Comparison of ENCODE assay signal across 17 mouse cellular contexts in the genomic region with DNA sequence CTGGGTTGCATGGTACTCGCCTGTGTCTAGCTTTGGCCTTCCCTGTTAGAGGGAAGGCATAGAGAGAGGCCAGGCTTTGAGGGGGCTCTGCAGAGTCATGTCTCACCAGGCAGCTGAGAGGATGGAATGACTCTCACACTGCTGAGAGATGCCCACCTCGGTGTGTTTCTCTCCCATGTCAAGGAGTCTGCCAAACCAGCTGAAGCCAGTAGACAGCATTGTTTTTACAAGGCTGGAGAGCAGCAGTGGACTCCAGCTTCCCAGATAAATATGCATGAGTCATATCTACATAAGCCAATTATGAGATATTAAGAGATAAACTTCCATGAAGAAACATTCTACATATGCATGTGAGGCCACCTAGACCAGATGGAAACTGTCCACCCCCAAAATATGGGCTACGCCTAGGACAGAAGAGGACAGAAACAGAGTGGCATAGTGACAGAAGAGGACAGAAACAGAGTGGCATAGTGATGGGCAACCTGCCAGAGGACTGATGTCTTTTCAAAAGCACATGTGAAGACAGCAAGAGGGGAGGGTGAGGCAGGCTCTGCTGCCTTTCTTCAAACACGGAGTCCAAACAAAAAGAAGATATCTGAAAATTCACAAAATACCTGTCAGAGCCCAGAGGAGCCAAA. TPM values are rescaled to one million over a fixed set of nuclear protein-coding genes. Genes with fewer than 3 reads are reported as not detected.
DNase-seq lines count a peak whose midpoint lies in the region; ATAC-seq and TF ChIP-seq lines count a peak whose summit lies in the region.
"Had no signal": no experiment of that assay in that cellular context is flagged by ENCODE, and none has a peak within 500 bp of the region (broad histone marks: within the 10 kb centered on the region; RNA-seq: fewer than 3 reads in every experiment).

No protein-coding gene starts in this region.

- ATAC-seq in forebrain, postnatal 0 days, result peak; percentile 12; the same call in 1 of the 2 replicates
- no peak for ATAC-seq in forebrain, embryonic 11.5 days (replicated peaks; ENCODE audit: low FRiP score)
- no peak for ATAC-seq in midbrain, embryonic 12.5 days (ENCODE audit: low FRiP score, low read depth)
- ATAC-seq in midbrain, embryonic 15.5 days (replicated peaks), result no peak; the same call in 1 of the 2 replicates
- ATAC-seq: intestine, embryonic 16.5 days; liver, postnatal 0 days had no signal

- no peak for DNase-seq in forebrain, postnatal 0 days
- DNase-seq in forebrain, embryonic 11.5 days (ENCODE audit: low spot score), result no peak
- peak; percentile 68 for DNase-seq in Muller cell, postnatal 12 days (ENCODE audit: inconsistent ontology term)
- DNase-seq in spleen, postnatal 36 days (ENCODE audit: low spot score in 2 of 2), result no peak
- DNase-seq: cerebellum, adult 18-20 months; heart, postnatal 36 days; liver; liver, postnatal 0 days; thymus, postnatal 36 days had no signal

- H3K36me3 ChIP-seq in forebrain, postnatal 0 days (ENCODE audit: insufficient read depth), result no peaks in the 10 kb centered on the region
- H3K36me3 ChIP-seq in forebrain, embryonic 11.5 days (ENCODE audit: control insufficient read depth, insufficient read depth, low read length), result no peaks in the 10 kb centered on the region
- no peaks in the 10 kb centered on the region for H3K36me3 ChIP-seq in midbrain, embryonic 12.5 days
- H3K36me3 ChIP-seq in midbrain, embryonic 15.5 days (replicated peaks), result no peaks in the 10 kb centered on the region
- H3K36me3 ChIP-seq: kidney, embryonic 15.5 days had no signal

- no peak overlapping the region for H3K4me2 ChIP-seq in forebrain, postnatal 0 days (ENCODE audit: low read depth)
- H3K4me2 ChIP-seq in forebrain, embryonic 11.5 days (ENCODE audit: low read depth, low read length, severe bottlenecking), result no peak overlapping the region
- H3K4me2 ChIP-seq in midbrain, embryonic 12.5 days (replicated peaks), result no peak overlapping the region
- no peak overlapping the region for H3K4me2 ChIP-seq in midbrain, embryonic 15.5 days
- H3K4me2 ChIP-seq: heart, embryonic 11.5 days; kidney, embryonic 15.5 days had no signal

- H3K27me3 ChIP-seq in forebrain, postnatal 0 days (ENCODE audit: insufficient read depth, low read length), result no peaks in the 10 kb centered on the region
- no peaks in the 10 kb centered on the region for H3K27me3 ChIP-seq in forebrain, embryonic 11.5 days (ENCODE audit: control insufficient read depth, insufficient read depth, low read length)
- no peaks in the 10 kb centered on the region for H3K27me3 ChIP-seq in midbrain, embryonic 12.5 days
- no peaks in the 10 kb centered on the region for H3K27me3 ChIP-seq in midbrain, embryonic 15.5 days (replicated peaks)
- H3K27me3 ChIP-seq: kidney, embryonic 15.5 days had no signal

- no peak overlapping the region for H3K4me3 ChIP-seq in forebrain, postnatal 0 days (ENCODE audit: low read depth, low read length)
- no peak overlapping the region for H3K4me3 ChIP-seq in forebrain, embryonic 11.5 days (ENCODE audit: low read depth, low read length)
- no peak overlapping the region for H3K4me3 ChIP-seq in midbrain, embryonic 12.5 days
- no peak overlapping the region for H3K4me3 ChIP-seq in midbrain, embryonic 15.5 days
- no peak overlapping the region for H3K4me3 ChIP-seq in embryonic fibroblast, embryonic 13.5 days (ENCODE audit: insufficient read depth, low read length)
- H3K4me3 ChIP-seq: kidney, embryonic 15.5 days had no signal

- H3K4me1 ChIP-seq in forebrain, postnatal 0 days (ENCODE audit: insufficient read depth), result 0 out of 2 replicates have a peak, but pooled peaks cover 2% of the 10 kb centered on the region
- peaks cover 2% of the 10 kb centered on the region; the same call in 1 of the 2 replicates for H3K4me1 ChIP-seq in forebrain, embryonic 11.5 days (replicated peaks; ENCODE audit: control insufficient read depth, insufficient read depth, low read length)
- peaks cover 15% of the 10 kb centered on the region for H3K4me1 ChIP-seq in midbrain, embryonic 12.5 days
- peaks cover 12% of the 10 kb centered on the region; the same call in 1 of the 2 replicates for H3K4me1 ChIP-seq in midbrain, embryonic 15.5 days
- peaks cover 21% of the 10 kb centered on the region for H3K4me1 ChIP-seq in embryonic fibroblast, embryonic 13.5 days (ENCODE audit: control insufficient read depth, insufficient read depth, low read length)

- no peak for TF ChIP-seq POLR2A in embryonic fibroblast, embryonic 13.5 days (IDR thresholded peaks at IDR 0.05; ENCODE audit: low read depth, low read length)

- WGBS in forebrain, postnatal 0 days, result 50% methylated on average over 4 of the region's 4 CpGs
- WGBS in forebrain, embryonic 11.5 days, result 85% methylated on average over 4 of the region's 4 CpGs
- 77% methylated on average over 4 of the region's 4 CpGs for WGBS in midbrain, embryonic 12.5 days
- WGBS in midbrain, embryonic 15.5 days, result 54% methylated on average over 4 of the region's 4 CpGs

- no peak for TF ChIP-seq CTCF in forebrain, postnatal 0 days (IDR thresholded peaks at IDR 0.05; ENCODE audit: low read depth)
- no peak for TF ChIP-seq CTCF in embryonic fibroblast, embryonic 13.5 days (IDR thresholded peaks at IDR 0.05; ENCODE audit: borderline replicate concordance, insufficient read depth, low read length)

- H3K27ac ChIP-seq in forebrain, postnatal 0 days (ENCODE audit: low read depth, low read length), result no peak overlapping the region
- H3K27ac ChIP-seq in forebrain, embryonic 11.5 days (ENCODE audit: low read depth, low read length), result no peak overlapping the region
- 0 out of 2 replicates have a peak overlapping the region, but pooled peaks have one; percentile 2 for H3K27ac ChIP-seq in midbrain, embryonic 12.5 days (replicated peaks)
- H3K27ac ChIP-seq in midbrain, embryonic 15.5 days, result no peak overlapping the region
- H3K27ac ChIP-seq in embryonic fibroblast, embryonic 13.5 days (ENCODE audit: insufficient read depth, low read length), result peak overlapping the region; percentile 16; the same call in 1 of the 2 replicates
- H3K27ac ChIP-seq: kidney, embryonic 15.5 days had no signal

- H3K9me3 ChIP-seq in forebrain, postnatal 0 days (ENCODE audit: low read length), result no peaks in the 10 kb centered on the region
- no peaks in the 10 kb centered on the region for H3K9me3 ChIP-seq in forebrain, embryonic 11.5 days (ENCODE audit: control insufficient read depth, low read length)
- no peaks in the 10 kb centered on the region for H3K9me3 ChIP-seq in midbrain, embryonic 12.5 days
- no peaks in the 10 kb centered on the region for H3K9me3 ChIP-seq in midbrain, embryonic 15.5 days
- H3K9me3 ChIP-seq: kidney, embryonic 15.5 days had no signal

- H3K9ac ChIP-seq in forebrain, postnatal 0 days, result no peak overlapping the region
- H3K9ac ChIP-seq in forebrain, embryonic 11.5 days (ENCODE audit: low read length), result no peak overlapping the region
- H3K9ac ChIP-seq in midbrain, embryonic 12.5 days (replicated peaks), result no peak overlapping the region
- no peak overlapping the region for H3K9ac ChIP-seq in midbrain, embryonic 15.5 days
- H3K9ac ChIP-seq: kidney, embryonic 15.5 days; liver, postnatal 0 days had no signal

RNA-seq across cellular contexts. Expression of a gene that starts 23.4 kb away (rescaled TPM):
- total RNA-seq in forebrain, postnatal 0 days (2014; rRNA removed), result 17.2 and 24.3 TPM in 2 replicates
- 41.2 and 47.7 TPM in 2 replicates for polyA plus RNA-seq in forebrain, postnatal 0 days (2015; fragmentation: Nextera tagmentation; extraction: Ambion mirVana)
- polyA plus RNA-seq in forebrain, embryonic 11.5 days (2014; fragmentation: Nextera tagmentation; extraction: Ambion mirVana), result 85.6 and 88.1 TPM in 2 replicates
- polyA plus RNA-seq in midbrain, embryonic 12.5 days (2016; fragmentation: Nextera tagmentation; extraction: Ambion mirVana), result 114 and 120 TPM in 2 replicates
- polyA plus RNA-seq in midbrain, embryonic 15.5 days (2015; fragmentation: Nextera tagmentation; extraction: Ambion mirVana), result 61.2 and 62.8 TPM in 2 replicates
- polyA plus RNA-seq in embryonic fibroblast, embryonic 13.5 days (2011; ENCODE audit: insufficient read length, low read depth, missing spikeins), result 9.7 and 13.4 TPM in 2 replicates

RNA-seq across cellular contexts. Expression of a gene that starts 39.7 kb away (rescaled TPM):
- total RNA-seq in forebrain, postnatal 0 days (2014; rRNA removed), result 0.92 and 2.2 TPM in 2 replicates
- 2.0 TPM in 2 replicates for polyA plus RNA-seq in forebrain, postnatal 0 days (2015; fragmentation: Nextera tagmentation; extraction: Ambion mirVana)
- polyA plus RNA-seq in forebrain, embryonic 11.5 days (2014; fragmentation: Nextera tagmentation; extraction: Ambion mirVana), result 1.0 and 1.4 TPM in 2 replicates
- 0.94 and 1.2 TPM in 2 replicates for polyA plus RNA-seq in midbrain, embryonic 12.5 days (2016; fragmentation: Nextera tagmentation; extraction: Ambion mirVana)
- polyA plus RNA-seq in midbrain, embryonic 15.5 days (2015; fragmentation: Nextera tagmentation; extraction: Ambion mirVana), result 1.3 and 2.2 TPM in 2 replicates
- polyA plus RNA-seq in embryonic fibroblast, embryonic 13.5 days (2011; ENCODE audit: insufficient read length, low read depth, missing spikeins), result 0.55 and 0.60 TPM in 2 replicates

RNA-seq across cellular contexts. Expression of a gene that starts 45.6 kb away (rescaled TPM):
- total RNA-seq in forebrain, postnatal 0 days (2014; rRNA removed), result 0.08 and 0.43 TPM in 2 replicates
- polyA plus RNA-seq in forebrain, postnatal 0 days (2015; fragmentation: Nextera tagmentation; extraction: Ambion mirVana), result 0.06 and 0.19 TPM in 2 replicates
- polyA plus RNA-seq in forebrain, embryonic 11.5 days (2014; fragmentation: Nextera tagmentation; extraction: Ambion mirVana), result not detected in 2 replicates
- polyA plus RNA-seq in midbrain, embryonic 12.5 days (2016; fragmentation: Nextera tagmentation; extraction: Ambion mirVana), result 0.43 TPM in 1 of 2 replicates, not detected in the other
- polyA plus RNA-seq in midbrain, embryonic 15.5 days (2015; fragmentation: Nextera tagmentation; extraction: Ambion mirVana), result 0.18 and 0.23 TPM in 2 replicates
- polyA plus RNA-seq in embryonic fibroblast, embryonic 13.5 days (2011; ENCODE audit: insufficient read length, low read depth, missing spikeins), result 2.1 and 4.8 TPM in 2 replicates
- total RNA-seq: common myeloid progenitor, adult 5-6 weeks; MEL had no signal

Comparison
In these comparisons a context has a peak if more than half of its experiments do, and no peak if none do; other contexts are left out.
1. H3K27ac ChIP-seq: peak in midbrain, embryonic 12.5 days (single experiment) and embryonic fibroblast, embryonic 13.5 days (single experiment); none in forebrain, postnatal 0 days (single experiment), forebrain, embryonic 11.5 days (single experiment) and midbrain, embryonic 15.5 days (single experiment).